Mouse (Mus musculus): Measurements from ENCODE around the gene Wbp2nl. TPM values are rescaled to one million over a fixed set of nuclear protein-coding genes. Genes with fewer than 3 reads are reported as not detected.

Gene Wbp2nl
- total and polyA plus RNA-seq, 2 experiments from 2014 or later, result 0.42 to 1.00 TPM

GRCm38 (mm10) chr15:82277591-82277990 is 21.2 kb upstream of the Wbp2nl start:
- no peak for DNase-seq
- Histone ChIP-seq H3K27me3 (ENCODE audit: insufficient read depth, low read length) (peaks cover 2% of the 10 kb centered on the region; the same call in 1 of the 2 replicates), H3K36me3 (ENCODE audit: insufficient read depth) (peaks cover 42% of the 10 kb centered on the region), H3K9me3 (ENCODE audit: low read length) (no peaks in the 10 kb centered on the region), H3K4me3 (ENCODE audit: low read depth, low read length) (no peak overlapping the region; the same call in 1 of the 2 replicates), H3K4me1 (ENCODE audit: insufficient read depth) (peaks cover 20% of the 10 kb centered on the region), H3K4me2 (ENCODE audit: low read depth) (peak overlapping the region; percentile 90), H3K9ac (peak overlapping the region; percentile 31; the same call in 1 of the 2 replicates), H3K27ac (ENCODE audit: low read depth, low read length) (peak overlapping the region; percentile 94; the same call in 1 of the 2 replicates)
- ATAC-seq, result no peak
- 62% methylated on average over 5 of the region's 5 CpGs for WGBS
- TF ChIP-seq CTCF (IDR thresholded peaks at IDR 0.05; ENCODE audit: low read depth), result no peak

DNA sequence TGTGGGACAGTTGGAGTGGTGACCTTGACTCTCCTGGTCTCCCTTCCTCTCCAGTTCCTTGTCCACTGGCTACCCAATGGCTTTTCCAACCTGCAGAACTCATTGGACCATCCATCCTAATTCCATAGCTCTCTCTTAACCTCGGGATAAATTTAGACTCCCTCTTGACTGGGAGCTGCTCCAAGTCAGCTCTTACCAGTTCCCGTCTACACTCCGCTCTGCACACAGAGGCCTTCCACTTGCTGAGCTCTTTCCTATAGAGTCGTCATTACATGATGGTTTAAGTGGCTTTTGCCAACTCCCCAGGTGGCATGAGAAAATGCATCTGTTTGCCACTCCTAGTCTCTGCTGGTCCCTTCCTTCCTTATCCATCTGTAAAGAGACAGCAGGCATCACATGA is 18.1 kb upstream of the Wbp2nl start:
- Histone ChIP-seq H3K36me3 (ENCODE audit: insufficient read depth) (peaks cover 73% of the 10 kb centered on the region), H3K4me1 (ENCODE audit: insufficient read depth) (peaks cover 12% of the 10 kb centered on the region), H3K27ac (ENCODE audit: low read depth, low read length) (no peak overlapping the region), H3K9me3 (ENCODE audit: low read length) (no peaks in the 10 kb centered on the region), H3K9ac (no peak overlapping the region), H3K4me3 (ENCODE audit: low read depth, low read length) (no peak overlapping the region), H3K4me2 (ENCODE audit: low read depth) (no peak overlapping the region), H3K27me3 (ENCODE audit: insufficient read depth, low read length) (no peaks in the 10 kb centered on the region)
- WGBS, result 57% methylated on average over 4 of the region's 4 CpGs
- DNase-seq, result no peak
- TF ChIP-seq CTCF (IDR thresholded peaks at IDR 0.05; ENCODE audit: low read depth), result no peak
- no peak for ATAC-seq

DNA sequence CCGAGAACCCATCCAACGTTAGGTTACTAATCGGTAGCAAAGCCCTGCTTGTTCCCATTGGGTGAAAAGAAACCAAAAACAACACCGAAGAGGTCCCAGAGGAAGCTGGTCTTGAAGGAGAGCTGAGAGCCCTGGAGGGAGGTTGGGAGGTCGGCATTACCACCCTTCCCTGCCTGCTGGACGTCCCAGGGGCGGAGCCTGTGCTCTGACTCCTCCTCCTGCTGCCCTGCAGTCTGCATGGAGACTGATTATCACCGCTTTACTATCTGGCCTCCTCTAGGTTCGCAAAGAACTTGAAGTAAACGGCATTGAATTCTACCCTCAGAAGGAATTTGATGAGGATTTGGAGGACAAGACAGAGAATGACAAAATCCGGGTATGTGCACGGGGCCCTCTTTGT is 12.6 kb upstream of the Wbp2nl start:
- Histone ChIP-seq H3K9me3 (ENCODE audit: low read length) (no peaks in the 10 kb centered on the region), H3K4me1 (ENCODE audit: insufficient read depth) (no peaks in the 10 kb centered on the region), H3K4me3 (ENCODE audit: low read depth, low read length) (no peak overlapping the region), H3K27me3 (ENCODE audit: insufficient read depth, low read length) (no peaks in the 10 kb centered on the region), H3K36me3 (ENCODE audit: insufficient read depth) (peaks cover 94% of the 10 kb centered on the region), H3K9ac (no peak overlapping the region), H3K4me2 (ENCODE audit: low read depth) (no peak overlapping the region), H3K27ac (ENCODE audit: low read depth, low read length) (no peak overlapping the region)
- DNase-seq (no peak), ATAC-seq (no peak)
- TF ChIP-seq CTCF (IDR thresholded peaks at IDR 0.05; ENCODE audit: low read depth), result no peak
- WGBS, result 75% methylated on average over 12 of the region's 12 CpGs

GRCm38 (mm10) chr15:82290252-82290651 is 8.5 kb upstream of the Wbp2nl start:
- Histone ChIP-seq H3K9me3 (ENCODE audit: low read length) (no peaks in the 10 kb centered on the region), H3K4me3 (ENCODE audit: low read depth, low read length) (no peak overlapping the region), H3K36me3 (ENCODE audit: insufficient read depth) (peaks cover 70% of the 10 kb centered on the region), H3K9ac (no peak overlapping the region), H3K4me1 (ENCODE audit: insufficient read depth) (no peaks in the 10 kb centered on the region), H3K4me2 (ENCODE audit: low read depth) (no peak overlapping the region), H3K27me3 (ENCODE audit: insufficient read depth, low read length) (no peaks in the 10 kb centered on the region), H3K27ac (ENCODE audit: low read depth, low read length) (no peak overlapping the region)
- 93% methylated on average over 7 of the region's 7 CpGs for WGBS
- ATAC-seq (no peak), DNase-seq (no peak)
- TF ChIP-seq CTCF (IDR thresholded peaks at IDR 0.05; ENCODE audit: low read depth), result no peak

- no peaks in the 10 kb centered on the region for H3K27me3 ChIP-seq (ENCODE audit: insufficient read depth, low read length)
- no peak overlapping the region for H3K4me3 ChIP-seq (ENCODE audit: low read depth, low read length)
- H3K27ac ChIP-seq (ENCODE audit: low read depth, low read length), result peak overlapping the region; percentile 36
- no peak for DNase-seq
- no peak for TF ChIP-seq CTCF (IDR thresholded peaks at IDR 0.05; ENCODE audit: low read depth)
- peaks cover 44% of the 10 kb centered on the region for H3K36me3 ChIP-seq (ENCODE audit: insufficient read depth)
- H3K4me1 ChIP-seq (ENCODE audit: insufficient read depth), result no peaks in the 10 kb centered on the region
- ATAC-seq, result peak; percentile 6
- no peaks in the 10 kb centered on the region for H3K9me3 ChIP-seq (ENCODE audit: low read length)
- 0 out of 2 replicates have a peak overlapping the region, but pooled peaks have one; percentile 6 for H3K9ac ChIP-seq
- 28% methylated on average over 5 of the region's 5 CpGs for WGBS
- H3K4me2 ChIP-seq (ENCODE audit: low read depth), result peak overlapping the region; percentile 17; the same call in 1 of the 2 replicates
Measured at GRCm38 (mm10) chr15:82292851-82293250, 5.9 kb upstream of the Wbp2nl start.

DNA sequence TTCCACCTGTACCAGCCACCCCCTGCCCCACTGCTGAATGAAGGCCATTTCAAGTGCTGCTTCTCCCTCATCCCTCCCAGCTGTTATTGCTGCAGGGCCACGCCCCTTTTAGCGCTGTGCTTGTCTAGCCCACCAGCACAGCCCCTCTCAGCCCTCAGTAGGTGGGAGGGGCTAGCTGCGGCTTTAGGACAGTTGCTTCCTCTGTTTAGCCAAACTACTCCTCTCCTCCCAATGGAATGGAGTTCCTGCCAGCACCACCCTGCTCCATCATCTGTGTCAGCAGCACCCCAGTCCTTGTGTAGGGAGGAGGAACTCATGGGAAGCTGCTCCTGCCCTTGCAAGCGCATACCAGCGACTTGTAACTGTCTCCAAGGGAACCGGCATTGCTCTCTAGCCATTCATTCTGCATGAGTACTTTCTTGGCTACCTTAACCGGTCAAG is 5.5 kb upstream of the Wbp2nl start:
- DNase-seq (peak; percentile 54), ATAC-seq (peak; percentile 77)
- H3K9ac ChIP-seq, result 0 out of 2 replicates have a peak overlapping the region, but pooled peaks have one; percentile 6
- TF ChIP-seq CTCF (IDR thresholded peaks at IDR 0.05; ENCODE audit: low read depth), result peak; percentile 29; the same call in 1 of the 2 replicates
- H3K4me2 ChIP-seq (ENCODE audit: low read depth), result peak overlapping the region; percentile 17; the same call in 1 of the 2 replicates
- H3K27me3 ChIP-seq (ENCODE audit: insufficient read depth, low read length), result no peaks in the 10 kb centered on the region
- H3K4me3 ChIP-seq (ENCODE audit: low read depth, low read length), result no peak overlapping the region
- WGBS, result 5% methylated on average over 7 of the region's 7 CpGs
- no peaks in the 10 kb centered on the region for H3K4me1 ChIP-seq (ENCODE audit: insufficient read depth)
- peak overlapping the region; percentile 36 for H3K27ac ChIP-seq (ENCODE audit: low read depth, low read length)
- no peaks in the 10 kb centered on the region for H3K9me3 ChIP-seq (ENCODE audit: low read length)
- H3K36me3 ChIP-seq (ENCODE audit: insufficient read depth), result peaks cover 40% of the 10 kb centered on the region

GRCm38 (mm10) chr15:82294059-82294458 is 4.7 kb upstream of the Wbp2nl start:
- Histone ChIP-seq H3K9me3 (ENCODE audit: low read length) (no peaks in the 10 kb centered on the region), H3K9ac (no peak overlapping the region), H3K27ac (ENCODE audit: low read depth, low read length) (peak overlapping the region; percentile 36; the same call in 1 of the 2 replicates), H3K4me2 (ENCODE audit: low read depth) (no peak overlapping the region), H3K27me3 (ENCODE audit: insufficient read depth, low read length) (no peaks in the 10 kb centered on the region), H3K36me3 (ENCODE audit: insufficient read depth) (peaks cover 32% of the 10 kb centered on the region), H3K4me3 (ENCODE audit: low read depth, low read length) (no peak overlapping the region), H3K4me1 (ENCODE audit: insufficient read depth) (no peaks in the 10 kb centered on the region)
- TF ChIP-seq CTCF (IDR thresholded peaks at IDR 0.05; ENCODE audit: low read depth), result peak; percentile 76
- ATAC-seq (peak; percentile 42), DNase-seq (peak; percentile 76)
- 24% methylated on average over 8 of the region's 8 CpGs for WGBS

All from forebrain, postnatal 0 days (tissue).